Mouse (Mus musculus): ENCODE measurements around the gene Atg2b. TPM values are rescaled to one million over a fixed set of nuclear protein-coding genes. Genes with fewer than 3 reads are reported as not detected.

Gene Atg2b
- polyA plus RNA-seq (2015; fragmentation: Nextera tagmentation; extraction: Ambion mirVana): 8.4 and 8.8 TPM in 2 replicates

GRCm38 (mm10) chr12:105685001-105685691 is at the start of gene Atg2b:
Gene Atg2b, minus strand, starts transcription at chr12:105685211.
- DNase-seq (ENCODE audit: low spot score): peak; percentile 96
- ATAC-seq (replicated peaks; ENCODE audit: low FRiP score, low read depth): peak; percentile 89
- H3K27me3 ChIP-seq (ENCODE audit: insufficient read depth, low read length): no peaks in the 10 kb centered on the region
- H3K4me2 ChIP-seq (ENCODE audit: low read length): peak within 1 kb of the TSS; percentile 90
- H3K4me3 ChIP-seq (replicated peaks; ENCODE audit: low read depth, low read length): peak within 1 kb of the TSS; percentile 79
- H3K4me1 ChIP-seq (replicated peaks; ENCODE audit: insufficient read depth, low read length): 0 out of 2 replicates have a peak, but pooled peaks cover 20% of the 10 kb centered on the region
- under 1% methylated on average over 72 of the region's 73 CpGs for WGBS
- peak within 1 kb of the TSS; percentile 79 for H3K9ac ChIP-seq (ENCODE audit: low read depth, low read length)
- H3K36me3 ChIP-seq (ENCODE audit: insufficient read depth, low read length): peaks cover 3% of the 10 kb centered on the region; the same call in 1 of the 2 replicates
- TF ChIP-seq CTCF (IDR thresholded peaks at IDR 0.05; ENCODE audit: low read depth): no peak
- H3K27ac ChIP-seq: peak within 1 kb of the TSS; percentile 89
- H3K9me3 ChIP-seq (replicated peaks; ENCODE audit: low read length): no peaks in the 10 kb centered on the region

GRCm38 (mm10) chr12:105733370-105734159 is 48.6 kb upstream of the Atg2b start:
- no peaks in the 10 kb centered on the region for H3K27me3 ChIP-seq (ENCODE audit: insufficient read depth, low read length)
- no peak overlapping the region for H3K27ac ChIP-seq
- no peaks in the 10 kb centered on the region for H3K4me1 ChIP-seq (replicated peaks; ENCODE audit: insufficient read depth, low read length)
- 69% methylated on average over 9 of the region's 9 CpGs for WGBS
- no peak overlapping the region for H3K4me2 ChIP-seq (ENCODE audit: low read length)
- H3K9ac ChIP-seq (ENCODE audit: low read depth, low read length): no peak overlapping the region
- H3K4me3 ChIP-seq (replicated peaks; ENCODE audit: low read depth, low read length): no peak overlapping the region
- ATAC-seq (replicated peaks; ENCODE audit: low FRiP score, low read depth) (no peak), DNase-seq (ENCODE audit: low spot score) (no peak)
- no peaks in the 10 kb centered on the region for H3K9me3 ChIP-seq (replicated peaks; ENCODE audit: low read length)
- no peak for TF ChIP-seq CTCF (IDR thresholded peaks at IDR 0.05; ENCODE audit: low read depth)
- H3K36me3 ChIP-seq (ENCODE audit: insufficient read depth, low read length): no peaks in the 10 kb centered on the region

- Histone ChIP-seq H3K36me3 (ENCODE audit: insufficient read depth, low read length) (no peaks in the 10 kb centered on the region), H3K9ac (ENCODE audit: low read depth, low read length) (no peak overlapping the region), H3K4me2 (ENCODE audit: low read length) (no peak overlapping the region), H3K27ac (no peak overlapping the region), H3K4me3 (replicated peaks; ENCODE audit: low read depth, low read length) (no peak overlapping the region), H3K27me3 (ENCODE audit: insufficient read depth, low read length) (no peaks in the 10 kb centered on the region), H3K9me3 (replicated peaks; ENCODE audit: low read length) (no peaks in the 10 kb centered on the region), H3K4me1 (replicated peaks; ENCODE audit: insufficient read depth, low read length) (no peaks in the 10 kb centered on the region)
- no peak for TF ChIP-seq CTCF (IDR thresholded peaks at IDR 0.05; ENCODE audit: low read depth)
- 69% methylated on average over 6 of the region's 6 CpGs for WGBS
- DNase-seq (ENCODE audit: low spot score): no peak
- ATAC-seq (replicated peaks; ENCODE audit: low FRiP score, low read depth): no peak
Measured at GRCm38 (mm10) chr12:105730851-105731460, 45.9 kb upstream of the Atg2b start.

GRCm38 (mm10) chr12:105727964-105728363 is 43.0 kb upstream of the Atg2b start:
- no peaks in the 10 kb centered on the region for H3K36me3 ChIP-seq (ENCODE audit: insufficient read depth, low read length)
- no peaks in the 10 kb centered on the region for H3K9me3 ChIP-seq (replicated peaks; ENCODE audit: low read length)
- ATAC-seq (replicated peaks; ENCODE audit: low FRiP score, low read depth) (no peak), DNase-seq (ENCODE audit: low spot score) (peak; percentile 60)
- H3K9ac ChIP-seq (ENCODE audit: low read depth, low read length): no peak overlapping the region
- no peak overlapping the region for H3K4me3 ChIP-seq (replicated peaks; ENCODE audit: low read depth, low read length)
- H3K4me1 ChIP-seq (replicated peaks; ENCODE audit: insufficient read depth, low read length): no peaks in the 10 kb centered on the region
- TF ChIP-seq CTCF (IDR thresholded peaks at IDR 0.05; ENCODE audit: low read depth): peak; percentile 79
- H3K27ac ChIP-seq: no peak overlapping the region
- H3K4me2 ChIP-seq (ENCODE audit: low read length): no peak overlapping the region
- no peaks in the 10 kb centered on the region for H3K27me3 ChIP-seq (ENCODE audit: insufficient read depth, low read length)
- 30% methylated on average over 8 of the region's 8 CpGs for WGBS

GRCm38 (mm10) chr12:105727268-105727667 is 42.3 kb upstream of the Atg2b start:
- no peak for ATAC-seq (replicated peaks; ENCODE audit: low FRiP score, low read depth)
- no peak overlapping the region for H3K27ac ChIP-seq
- WGBS: 90% methylated on average over 3 of the region's 3 CpGs

GRCm38 (mm10) chr12:105725736-105726135 is 40.7 kb upstream of the Atg2b start:
- H3K27me3 ChIP-seq (ENCODE audit: insufficient read depth, low read length): no peaks in the 10 kb centered on the region
- H3K4me1 ChIP-seq (replicated peaks; ENCODE audit: insufficient read depth, low read length): no peaks in the 10 kb centered on the region
- H3K9ac ChIP-seq (ENCODE audit: low read depth, low read length): no peak overlapping the region
- no peaks in the 10 kb centered on the region for H3K36me3 ChIP-seq (ENCODE audit: insufficient read depth, low read length)
- ATAC-seq (replicated peaks; ENCODE audit: low FRiP score, low read depth): no peak
- 76% methylated on average over 13 of the region's 13 CpGs for WGBS
- H3K4me2 ChIP-seq (ENCODE audit: low read length): no peak overlapping the region
- DNase-seq (ENCODE audit: low spot score): no peak
- H3K27ac ChIP-seq: no peak overlapping the region
- no peaks in the 10 kb centered on the region for H3K9me3 ChIP-seq (replicated peaks; ENCODE audit: low read length)
- no peak for TF ChIP-seq CTCF (IDR thresholded peaks at IDR 0.05; ENCODE audit: low read depth)
- H3K4me3 ChIP-seq (replicated peaks; ENCODE audit: low read depth, low read length): no peak overlapping the region

More at GRCm38 (mm10) chr12:105727268-105727667, 42.3 kb upstream of the Atg2b start:
- no peaks in the 10 kb centered on the region for H3K9me3 ChIP-seq (replicated peaks; ENCODE audit: low read length)
- no peak overlapping the region for H3K4me3 ChIP-seq (replicated peaks; ENCODE audit: low read depth, low read length)
- no peak for TF ChIP-seq CTCF (IDR thresholded peaks at IDR 0.05; ENCODE audit: low read depth)
- no peak overlapping the region for H3K4me2 ChIP-seq (ENCODE audit: low read length)
- no peaks in the 10 kb centered on the region for H3K4me1 ChIP-seq (replicated peaks; ENCODE audit: insufficient read depth, low read length)
- no peak for DNase-seq (ENCODE audit: low spot score)
- no peak overlapping the region for H3K9ac ChIP-seq (ENCODE audit: low read depth, low read length)
- H3K27me3 ChIP-seq (ENCODE audit: insufficient read depth, low read length): no peaks in the 10 kb centered on the region
- no peaks in the 10 kb centered on the region for H3K36me3 ChIP-seq (ENCODE audit: insufficient read depth, low read length)

All from kidney, postnatal 0 days (tissue).